Mouse (Mus musculus): Measurements from ENCODE around the gene Slpi. TPM values are rescaled to one million over a fixed set of nuclear protein-coding genes. Genes with fewer than 3 reads are reported as not detected.
A peak's percentile ranks its signal among the peaks of the same experiment; 100 is the strongest.

Gene Slpi
- polyA plus RNA-seq, 1 experiment from 2014 or later, result 82.5 TPM

DNA sequence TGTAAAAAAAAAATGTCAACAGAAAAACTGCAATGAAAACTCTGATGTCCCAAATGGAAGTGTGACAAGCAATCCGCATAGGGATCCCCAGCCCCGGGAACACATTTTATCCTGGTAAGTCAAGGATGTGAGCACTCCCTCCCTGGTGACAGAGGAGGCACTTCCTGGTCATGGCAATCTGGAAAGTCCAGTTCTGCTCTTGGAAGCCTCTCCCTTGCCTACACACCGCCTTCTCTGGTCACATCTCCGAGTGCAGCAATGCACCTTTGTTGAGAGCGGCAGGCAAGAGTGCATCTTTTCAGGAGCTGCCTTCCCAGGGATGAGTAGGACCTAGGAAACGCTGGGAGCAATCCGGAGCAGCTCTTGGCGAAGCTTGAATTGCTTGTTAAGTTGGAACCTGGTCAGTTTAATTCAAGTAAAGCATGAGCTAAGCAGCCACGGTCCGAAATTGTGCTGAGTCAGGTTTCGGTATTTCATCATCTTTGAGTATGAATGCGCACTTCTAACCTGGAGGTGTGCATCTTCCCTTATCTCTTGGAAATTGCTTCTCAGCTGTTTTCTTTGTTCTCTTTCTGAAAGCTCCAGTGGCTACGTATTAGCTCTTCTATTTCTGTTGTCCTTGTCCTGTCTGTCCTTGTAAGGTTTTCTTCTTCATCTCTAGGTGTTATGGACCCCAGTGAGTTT, 27.8 kb downstream of the Slpi start:
- no peak overlapping the region for H3K9ac ChIP-seq (ENCODE audit: low read depth, low read length)
- H3K27me3 ChIP-seq (replicated peaks; ENCODE audit: control insufficient read depth, insufficient read depth, low read length), result no peaks in the 10 kb centered on the region
- H3K27ac ChIP-seq (ENCODE audit: low read depth, low read length), result no peak overlapping the region
- no peak overlapping the region for H3K4me3 ChIP-seq (ENCODE audit: low read depth, low read length)
- WGBS, result 31% methylated on average over 13 of the region's 13 CpGs
- no peaks in the 10 kb centered on the region for H3K4me1 ChIP-seq (replicated peaks; ENCODE audit: control insufficient read depth, insufficient read depth, low read length)
- ATAC-seq, result no peak
- no peaks in the 10 kb centered on the region for H3K36me3 ChIP-seq (ENCODE audit: control insufficient read depth, insufficient read depth)
- no peaks in the 10 kb centered on the region for H3K9me3 ChIP-seq (ENCODE audit: control insufficient read depth)
- no peak for TF ChIP-seq CTCF (IDR thresholded peaks at IDR 0.05; ENCODE audit: low read depth)
- H3K4me2 ChIP-seq (replicated peaks; ENCODE audit: low read depth), result no peak overlapping the region

DNA sequence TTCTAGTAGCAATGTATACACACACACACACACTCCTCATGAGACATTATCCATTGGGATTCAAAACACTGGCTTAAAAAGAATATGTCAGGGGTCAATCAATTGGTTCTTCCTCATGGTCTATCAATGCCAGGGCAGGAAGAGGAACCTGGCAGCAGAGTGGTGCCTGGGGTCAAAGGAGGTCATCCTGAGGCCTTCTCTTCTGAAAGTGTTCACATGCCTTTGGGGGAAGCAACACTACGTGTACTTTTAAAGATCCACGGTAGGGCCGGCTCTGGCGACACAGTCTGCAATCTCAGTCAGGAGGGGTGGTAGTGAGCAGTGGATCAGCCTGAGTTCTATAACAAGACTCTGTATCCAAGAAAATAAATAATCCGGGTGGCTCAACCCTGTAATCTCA, 29.2 kb downstream of the Slpi start:
- no peak for ATAC-seq

DNA sequence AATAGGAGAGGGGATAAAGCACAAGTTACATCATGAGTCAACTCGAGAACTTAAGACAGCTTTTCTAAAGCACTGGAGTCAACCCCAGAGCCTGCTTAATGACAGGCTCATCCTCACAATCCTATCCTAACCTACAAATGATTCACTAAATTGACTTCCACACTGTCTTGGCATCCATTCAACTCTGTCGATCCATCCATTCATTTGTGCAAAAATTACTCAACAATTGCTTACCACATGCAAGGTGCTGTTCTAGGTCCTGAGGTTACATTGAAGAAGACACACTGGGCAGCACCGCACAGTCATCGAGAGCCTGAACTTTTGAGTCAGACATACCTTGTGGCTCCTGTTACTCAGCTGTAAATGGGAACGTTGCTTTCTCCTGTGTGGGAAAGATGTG, 29.9 kb downstream of the Slpi start:
- Histone ChIP-seq H3K27ac (ENCODE audit: low read depth, low read length) (no peak overlapping the region), H3K36me3 (ENCODE audit: control insufficient read depth, insufficient read depth) (no peaks in the 10 kb centered on the region), H3K27me3 (replicated peaks; ENCODE audit: control insufficient read depth, insufficient read depth, low read length) (no peaks in the 10 kb centered on the region), H3K4me1 (replicated peaks; ENCODE audit: control insufficient read depth, insufficient read depth, low read length) (no peaks in the 10 kb centered on the region), H3K4me3 (ENCODE audit: low read depth, low read length) (no peak overlapping the region), H3K4me2 (replicated peaks; ENCODE audit: low read depth) (no peak overlapping the region), H3K9ac (ENCODE audit: low read depth, low read length) (no peak overlapping the region), H3K9me3 (ENCODE audit: control insufficient read depth) (no peaks in the 10 kb centered on the region)
- WGBS, result 83% methylated on average over 5 of the region's 5 CpGs
- no peak for TF ChIP-seq CTCF (IDR thresholded peaks at IDR 0.05; ENCODE audit: low read depth)
- ATAC-seq, result no peak

More for the DNA sequence above, 29.2 kb downstream of the Slpi start:
- no peak overlapping the region for H3K4me3 ChIP-seq (ENCODE audit: low read depth, low read length)
- WGBS, result 69% methylated on average over 5 of the region's 5 CpGs
- H3K4me2 ChIP-seq (replicated peaks; ENCODE audit: low read depth), result no peak overlapping the region
- H3K27ac ChIP-seq (ENCODE audit: low read depth, low read length), result no peak overlapping the region
- no peaks in the 10 kb centered on the region for H3K27me3 ChIP-seq (replicated peaks; ENCODE audit: control insufficient read depth, insufficient read depth, low read length)
- no peak overlapping the region for H3K9ac ChIP-seq (ENCODE audit: low read depth, low read length)
- TF ChIP-seq CTCF (IDR thresholded peaks at IDR 0.05; ENCODE audit: low read depth), result no peak
- no peaks in the 10 kb centered on the region for H3K4me1 ChIP-seq (replicated peaks; ENCODE audit: control insufficient read depth, insufficient read depth, low read length)
- H3K9me3 ChIP-seq (ENCODE audit: control insufficient read depth), result no peaks in the 10 kb centered on the region
- no peaks in the 10 kb centered on the region for H3K36me3 ChIP-seq (ENCODE audit: control insufficient read depth, insufficient read depth)

- Histone ChIP-seq H3K4me1 (replicated peaks; ENCODE audit: control insufficient read depth, insufficient read depth, low read length) (no peaks in the 10 kb centered on the region), H3K9ac (ENCODE audit: low read depth, low read length) (no peak overlapping the region), H3K9me3 (ENCODE audit: control insufficient read depth) (no peaks in the 10 kb centered on the region), H3K36me3 (ENCODE audit: control insufficient read depth, insufficient read depth) (no peaks in the 10 kb centered on the region), H3K27me3 (replicated peaks; ENCODE audit: control insufficient read depth, insufficient read depth, low read length) (no peaks in the 10 kb centered on the region), H3K4me3 (ENCODE audit: low read depth, low read length) (no peak overlapping the region), H3K4me2 (replicated peaks; ENCODE audit: low read depth) (no peak overlapping the region), H3K27ac (ENCODE audit: low read depth, low read length) (no peak overlapping the region)
- WGBS, result 84% methylated on average over 3 of the region's 3 CpGs
- ATAC-seq, result no peak
- peak; percentile 46 for TF ChIP-seq CTCF (IDR thresholded peaks at IDR 0.05; ENCODE audit: low read depth)
Observed at GRCm38 (mm10) chr2:164358373-164358772, 30.5 kb downstream of the Slpi start.

- TF ChIP-seq CTCF (IDR thresholded peaks at IDR 0.05; ENCODE audit: low read depth), result no peak
- Histone ChIP-seq H3K36me3 (ENCODE audit: control insufficient read depth, insufficient read depth) (no peaks in the 10 kb centered on the region), H3K27ac (ENCODE audit: low read depth, low read length) (no peak overlapping the region), H3K9me3 (ENCODE audit: control insufficient read depth) (no peaks in the 10 kb centered on the region), H3K9ac (ENCODE audit: low read depth, low read length) (no peak overlapping the region), H3K4me1 (replicated peaks; ENCODE audit: control insufficient read depth, insufficient read depth, low read length) (no peaks in the 10 kb centered on the region), H3K4me3 (ENCODE audit: low read depth, low read length) (no peak overlapping the region), H3K27me3 (replicated peaks; ENCODE audit: control insufficient read depth, insufficient read depth, low read length) (0 out of 2 replicates have a peak, but pooled peaks cover 2% of the 10 kb centered on the region), H3K4me2 (replicated peaks; ENCODE audit: low read depth) (no peak overlapping the region)
- WGBS, result 65% methylated on average over 11 of the region's 11 CpGs
- ATAC-seq, result no peak
Observed at GRCm38 (mm10) chr2:164356177-164356967, 32.5 kb downstream of the Slpi start.

GRCm38 (mm10) chr2:164353356-164353755, 35.5 kb downstream of the Slpi start:
- ATAC-seq, result no peak
- Histone ChIP-seq H3K27ac (ENCODE audit: low read depth, low read length) (no peak overlapping the region), H3K9ac (ENCODE audit: low read depth, low read length) (no peak overlapping the region), H3K4me2 (replicated peaks; ENCODE audit: low read depth) (no peak overlapping the region), H3K36me3 (ENCODE audit: control insufficient read depth, insufficient read depth) (no peaks in the 10 kb centered on the region), H3K27me3 (replicated peaks; ENCODE audit: control insufficient read depth, insufficient read depth, low read length) (0 out of 2 replicates have a peak, but pooled peaks cover 6% of the 10 kb centered on the region), H3K4me1 (replicated peaks; ENCODE audit: control insufficient read depth, insufficient read depth, low read length) (no peaks in the 10 kb centered on the region), H3K4me3 (ENCODE audit: low read depth, low read length) (no peak overlapping the region), H3K9me3 (ENCODE audit: control insufficient read depth) (no peaks in the 10 kb centered on the region)
- 77% methylated on average over 11 of the region's 11 CpGs for WGBS
- TF ChIP-seq CTCF (IDR thresholded peaks at IDR 0.05; ENCODE audit: low read depth), result no peak
